Mouse (Mus musculus): ENCODE data around the gene Ksr1.

The Ksr1 gene

DNA sequence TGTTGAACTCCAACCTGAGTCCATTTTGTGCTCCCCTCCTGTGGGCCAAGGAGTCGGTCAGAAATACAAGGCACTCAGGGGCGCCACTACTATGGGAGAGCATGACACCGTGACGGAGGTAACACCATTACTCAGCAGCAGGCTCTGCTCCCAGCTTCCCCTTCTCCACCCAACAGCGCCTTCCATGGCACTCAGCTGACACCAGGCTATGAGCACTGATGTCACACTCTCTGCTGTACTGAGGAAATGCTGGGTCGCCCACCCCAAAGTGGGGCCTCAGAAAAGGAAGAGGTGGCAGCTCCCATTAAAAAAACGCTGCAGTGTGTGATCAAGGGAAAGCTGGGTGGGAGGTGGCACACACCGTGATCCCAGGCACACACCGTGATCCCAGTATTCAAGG, 101.0 kb downstream of the Ksr1 start:
- DNase-seq (ENCODE audit: low read depth, low spot score): no peak

- DNase-seq (ENCODE audit: low read depth, low spot score): no peak
Observed at GRCm38 (mm10) chr11:79044798-79045197, 101.4 kb downstream of the Ksr1 start.

DNA sequence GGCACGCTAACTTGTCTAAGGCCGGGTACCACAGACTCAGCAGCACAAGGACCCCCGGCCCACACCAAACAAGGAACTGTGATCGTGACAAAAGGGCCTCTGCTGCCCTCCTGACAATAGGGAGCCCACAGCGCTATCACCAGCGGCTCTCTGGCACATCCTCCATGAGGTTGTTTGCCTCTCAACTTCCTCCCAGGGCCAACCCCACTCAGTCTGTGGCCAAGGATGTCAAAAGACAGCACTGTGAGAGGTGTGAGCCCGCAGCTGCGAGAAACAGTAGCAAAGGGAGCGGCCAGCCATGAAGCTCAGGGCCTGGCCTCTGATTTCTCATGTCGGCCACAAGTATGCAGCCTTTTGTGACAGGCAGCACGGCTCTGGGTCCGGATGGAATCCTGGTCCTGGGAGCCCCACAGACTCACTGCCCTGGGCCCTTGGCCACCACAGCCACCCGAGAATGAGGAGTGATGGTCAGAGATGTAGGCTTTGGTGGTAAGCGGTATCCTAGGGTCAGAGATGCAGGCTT, 104.2 kb downstream of the Ksr1 start:
- DNase-seq (ENCODE audit: low read depth, low spot score): no peak

- peak; percentile 60 for DNase-seq (ENCODE audit: low read depth, low spot score)
Observed at GRCm38 (mm10) chr11:79039488-79039887, 106.7 kb downstream of the Ksr1 start.

DNA sequence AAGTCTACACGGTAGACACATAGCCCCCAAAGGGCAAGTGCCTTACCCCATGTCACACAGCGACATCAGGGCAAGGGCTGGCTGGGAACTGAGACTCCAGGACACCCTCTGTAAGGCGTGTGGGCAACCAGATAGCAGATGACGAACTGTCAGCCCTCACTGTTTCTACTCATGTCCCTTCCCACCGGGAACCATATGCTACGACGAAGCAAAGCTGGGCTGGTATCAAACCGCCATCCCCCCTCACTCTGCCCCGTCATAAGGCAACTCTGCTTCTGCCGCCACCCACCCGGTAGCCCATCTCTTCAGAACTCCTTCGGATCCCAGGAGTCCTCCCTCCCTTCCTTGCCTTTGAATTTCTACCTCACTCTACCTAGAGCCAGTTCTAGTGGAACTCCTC, 108.7 kb downstream of the Ksr1 start:
- DNase-seq (ENCODE audit: low read depth, low spot score): no peak

GRCm38 (mm10) chr11:79036324-79036723, 109.9 kb downstream of the Ksr1 start:
- no peak for DNase-seq (ENCODE audit: low read depth, low spot score)

- no peak for DNase-seq (ENCODE audit: low read depth, low spot score)
Observed at GRCm38 (mm10) chr11:79033636-79034035, 112.6 kb downstream of the Ksr1 start.

DNA sequence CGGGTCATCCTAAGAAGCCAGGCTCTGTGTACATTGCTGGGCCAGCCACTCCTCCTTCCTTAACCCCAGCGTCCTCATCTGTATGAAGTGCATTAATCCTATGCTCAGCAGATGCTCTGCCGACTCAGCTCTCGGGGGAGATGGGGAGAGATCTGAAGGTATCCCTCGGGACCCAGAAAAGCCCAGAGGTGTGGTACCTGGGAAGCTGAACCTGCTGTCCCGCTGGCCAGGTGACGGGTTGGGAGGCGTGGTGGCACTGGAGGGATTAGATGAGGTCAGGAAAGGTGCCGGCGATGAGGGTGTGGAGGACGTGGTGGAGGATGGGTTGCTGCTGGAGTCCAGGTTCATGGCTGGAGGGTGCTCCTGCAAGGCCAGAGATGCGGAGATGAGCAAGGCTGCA, 113.2 kb downstream of the Ksr1 start:
- no peak for DNase-seq (ENCODE audit: low read depth, low spot score)

DNA sequence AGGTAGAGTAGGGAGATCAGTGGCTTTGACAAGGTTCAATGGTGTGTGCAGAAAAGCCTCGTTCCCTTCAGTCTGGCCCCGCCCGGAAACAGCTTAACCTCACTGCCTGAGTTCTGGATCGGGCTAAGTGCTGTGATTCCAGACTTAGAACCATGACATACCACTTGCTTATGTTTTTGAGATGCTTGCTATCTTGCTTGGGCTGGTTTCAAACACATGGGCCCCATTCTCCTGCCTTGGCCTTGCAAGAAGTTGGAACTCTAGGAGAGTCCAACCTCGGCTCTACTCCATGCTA, 114.8 kb downstream of the Ksr1 start:
- DNase-seq (ENCODE audit: low read depth, low spot score): no peak

- peak; percentile 73 for DNase-seq (ENCODE audit: low read depth, low spot score)
Observed at GRCm38 (mm10) chr11:79030570-79031451, 115.4 kb downstream of the Ksr1 start.

- no peak for DNase-seq (ENCODE audit: low read depth, low spot score)
Observed at GRCm38 (mm10) chr11:79023751-79024150, 122.5 kb downstream of the Ksr1 start.

- DNase-seq (ENCODE audit: low read depth, low spot score): no peak
Observed at GRCm38 (mm10) chr11:79023342-79023741, 122.9 kb downstream of the Ksr1 start.

DNA sequence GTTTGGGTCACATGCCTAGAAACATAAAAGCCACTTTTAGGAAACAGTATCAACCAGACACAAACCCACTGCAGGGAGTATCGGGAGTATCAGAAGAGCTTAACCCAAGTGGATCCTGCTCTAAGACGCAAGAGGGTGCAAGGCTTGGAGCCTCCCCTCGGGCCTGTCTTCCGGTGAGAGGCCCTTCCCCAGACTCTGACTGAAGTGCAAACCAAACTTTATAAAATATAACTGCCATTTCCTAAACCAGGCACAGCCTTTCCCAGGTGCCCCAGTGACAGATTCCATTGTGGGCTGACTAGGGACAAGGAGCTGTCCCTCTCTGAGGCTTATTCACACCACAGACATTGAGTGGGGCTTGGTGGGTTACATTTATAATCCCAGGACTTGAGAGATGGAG, 123.4 kb downstream of the Ksr1 start:
- DNase-seq (ENCODE audit: low read depth, low spot score): no peak

- DNase-seq (ENCODE audit: low read depth, low spot score): peak; percentile 74
Observed at GRCm38 (mm10) chr11:79020535-79021045, 125.6 kb downstream of the Ksr1 start.

DNA sequence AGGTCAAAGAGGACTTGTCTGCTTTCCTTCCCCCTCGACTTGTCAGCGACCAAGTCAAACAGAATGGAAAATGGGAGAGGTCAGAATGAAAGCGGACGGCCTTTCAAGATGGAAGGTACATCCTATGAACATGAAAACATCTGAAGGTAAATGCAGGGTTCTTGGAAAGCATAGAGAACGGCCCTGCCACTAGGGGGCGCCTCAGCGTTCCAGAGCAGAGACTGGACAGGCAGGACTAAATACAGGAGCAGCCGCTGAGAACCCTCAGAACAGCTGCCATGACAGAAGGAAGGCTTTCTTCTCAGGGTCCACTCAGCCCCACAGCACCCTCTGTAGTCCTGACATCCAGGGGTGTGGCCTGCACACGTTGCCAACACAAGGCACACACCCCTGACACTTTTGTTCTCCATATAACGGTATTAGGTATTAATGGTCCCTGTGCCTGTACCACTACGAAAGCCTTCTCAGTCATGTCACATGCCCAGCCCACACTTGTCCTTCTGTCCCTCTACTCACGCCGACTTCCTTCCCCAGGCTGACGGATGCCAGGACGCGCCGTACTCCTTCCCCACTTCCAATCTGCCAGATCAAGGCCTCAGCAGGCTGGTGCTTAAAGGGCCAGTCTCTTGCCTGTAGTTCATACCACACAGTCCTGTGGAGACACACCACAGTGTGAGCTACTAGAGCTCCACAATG, 126.2 kb downstream of the Ksr1 start:
- peak; percentile 71 for DNase-seq (ENCODE audit: low read depth, low spot score)

GRCm38 (mm10) chr11:79018954-79019704, 127.1 kb downstream of the Ksr1 start:
- DNase-seq (ENCODE audit: low read depth, low spot score): peak; percentile 88

- DNase-seq (ENCODE audit: low read depth, low spot score): no peak
Observed at GRCm38 (mm10) chr11:79017161-79017606, 129.0 kb downstream of the Ksr1 start.

DNA sequence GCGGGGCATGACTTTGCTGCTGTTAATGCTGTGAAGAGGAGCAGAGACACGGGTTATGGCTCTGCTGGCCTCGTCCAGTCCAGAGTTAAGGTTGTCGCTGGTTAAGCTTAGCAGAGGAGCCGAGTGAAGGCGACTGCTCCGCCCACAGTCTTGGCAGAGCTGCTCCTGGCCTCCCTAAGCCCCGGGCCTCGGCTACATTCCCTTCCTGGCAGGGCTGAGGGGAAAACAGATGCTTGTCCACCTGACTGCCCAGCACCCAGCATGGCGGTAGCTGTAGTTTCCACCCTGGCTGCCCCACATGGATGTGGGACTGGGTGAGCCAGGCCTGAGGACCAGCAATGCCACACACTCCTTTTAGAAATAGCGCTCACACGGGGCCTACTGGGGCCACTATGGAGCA, 130.0 kb downstream of the Ksr1 start:
- no peak for DNase-seq (ENCODE audit: low read depth, low spot score)

DNA sequence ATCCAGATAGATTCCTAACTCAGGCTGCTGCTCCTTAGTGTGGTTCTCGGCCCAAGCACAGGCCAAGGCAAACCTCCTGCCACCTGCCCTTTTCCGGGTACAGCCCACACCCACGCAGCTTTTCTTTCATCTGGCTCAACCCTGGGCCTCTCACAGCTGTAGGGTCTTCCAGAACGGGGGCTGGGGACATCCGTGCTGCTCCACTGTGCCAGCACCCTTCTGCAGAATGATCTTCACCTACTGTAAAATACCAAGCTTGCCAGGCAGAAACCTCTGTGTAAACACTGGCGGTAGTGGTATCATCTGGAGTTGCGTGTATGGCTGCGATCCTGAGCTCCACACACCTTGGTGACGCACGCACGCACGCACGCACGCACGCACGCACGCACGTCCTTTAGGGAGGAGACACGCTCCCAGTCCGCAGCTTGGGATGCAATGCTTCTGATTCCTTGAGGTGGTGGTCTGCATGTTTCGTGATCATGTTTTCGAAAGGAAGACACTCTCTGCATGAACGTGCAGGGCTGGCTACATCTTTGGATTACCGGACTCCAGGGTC, 130.5 kb downstream of the Ksr1 start:
- DNase-seq (ENCODE audit: low read depth, low spot score): peak; percentile 82

DNA sequence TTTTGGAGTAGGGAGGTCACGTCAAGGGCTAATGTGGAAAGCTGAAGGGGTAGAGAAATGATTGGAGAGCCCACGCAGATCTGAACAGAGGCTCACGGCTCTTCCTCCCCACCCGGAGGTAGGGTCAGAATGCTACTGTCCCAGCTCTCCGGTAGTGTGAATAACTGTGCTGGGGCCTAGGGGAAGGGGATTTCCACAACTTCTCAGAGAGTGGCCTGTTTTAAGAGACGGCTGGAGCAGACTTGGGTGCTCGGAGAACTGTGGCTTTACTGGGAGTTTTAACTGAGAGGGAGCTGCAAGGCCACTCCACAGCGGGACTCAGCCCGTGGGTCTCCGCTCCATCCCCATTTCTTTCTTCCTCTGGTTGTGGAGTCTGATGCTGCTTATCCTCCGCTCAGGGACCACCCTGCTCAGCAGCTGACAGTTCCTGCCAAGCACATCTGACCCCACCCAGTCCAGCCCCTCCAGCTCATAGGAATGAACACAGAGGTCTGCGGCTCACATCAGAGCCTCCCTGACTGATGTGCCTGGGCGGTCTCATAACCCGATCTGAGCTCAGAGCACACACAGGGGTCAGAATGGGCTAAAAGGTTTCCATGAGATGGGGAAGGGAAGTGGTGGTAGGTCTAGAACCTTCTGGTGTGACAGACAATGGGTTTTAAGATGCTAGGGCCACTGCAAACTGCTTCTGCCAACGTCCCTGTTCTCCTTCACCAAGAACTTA, 131.4 kb downstream of the Ksr1 start:
- DNase-seq (ENCODE audit: low read depth, low spot score): no peak

GRCm38 (mm10) chr11:79013806-79014205, 132.4 kb downstream of the Ksr1 start:
- no peak for DNase-seq (ENCODE audit: low read depth, low spot score)
